Mouse (Mus musculus) CH12.LX (cell line): Measurements from ENCODE around the gene Teddm2. TPM values are rescaled to one million over a fixed set of nuclear protein-coding genes. Genes with fewer than 3 reads are reported as not detected.

ENCODE experiments used
- DNase-seq: peaks from one replicate; pipeline ENCODE4 v3.0.0-alpha.2; 2013; ENCODE audit errors: extremely low read depth
- H3K27ac ChIP-seq: 2 replicates; pipeline ENCODE4 v1.5.1; 2012; ENCODE audit warnings: low read depth, mild to moderate bottlenecking, control low read depth, moderate library complexity; ENCODE audit not compliant: insufficient read depth
- H3K27me3 ChIP-seq: replicated peaks from 2 replicates; pipeline ENCODE3; 2012; ENCODE audit warnings: inconsistent platforms
- H3K36me3 ChIP-seq, 2 experiments: replicated peaks in 1 of 2; 2 replicates each; pipeline versions ENCODE3 to v1.6.1; 2012; ENCODE audit warnings: inconsistent platforms in 1 of 2, low read length in 1 of 2, mild to moderate bottlenecking in 1 of 2, mixed read lengths in 1 of 2, moderate library complexity in 1 of 2; ENCODE audit not compliant: control insufficient read depth in 1 of 2, insufficient read depth in 1 of 2
- H3K4me1 ChIP-seq, 2 experiments: 2 replicates each; pipeline ENCODE4 v1.6.1; 2012; ENCODE audit warnings: inconsistent platforms in 1 of 2, moderate library complexity in 1 of 2; ENCODE audit not compliant: insufficient read depth in 2 of 2, control insufficient read depth in 1 of 2
- H3K4me2 ChIP-seq: 2 replicates; pipeline ENCODE4 v1.6.1; 2012; ENCODE audit warnings: low read depth, mild to moderate bottlenecking, control low read depth; ENCODE audit not compliant: poor library complexity, insufficient read depth, severe bottlenecking
- H3K4me3 ChIP-seq, 3 experiments: fragments of 150-350 bp in 1 of 3; sonication (generic) in 1 of 3; replicated peaks in 1 of 3; 2 replicates each; pipeline versions ENCODE3 to v1.5.1; 2011 to 2012; ENCODE audit warnings: low read depth in 2 of 3, low read length in 2 of 3, mild to moderate bottlenecking in 2 of 3, moderate library complexity in 2 of 3, control low read depth in 1 of 3, improper control_type of control experiment in 1 of 3, inconsistent platforms in 1 of 3, mixed read lengths in 1 of 3; ENCODE audit not compliant: poor library complexity in 1 of 3
- H3K79me2 ChIP-seq: replicated peaks from 2 replicates; pipeline ENCODE4 v1.6.1; 2012; ENCODE audit warnings: mild to moderate bottlenecking, moderate library complexity; ENCODE audit not compliant: control insufficient read depth, poor library complexity, insufficient read depth, severe bottlenecking; ENCODE audit errors: extremely low read depth
- H3K9ac ChIP-seq: 2 replicates; pipeline ENCODE4 v1.6.1; 2012; ENCODE audit warnings: low read depth, mild to moderate bottlenecking, control low read depth, moderate library complexity; ENCODE audit not compliant: insufficient read depth
- H3K9me3 ChIP-seq: replicated peaks from 2 replicates; pipeline ENCODE3; 2012; ENCODE audit warnings: low read length, inconsistent platforms, mixed read lengths
- CHD1 ChIP-seq: IDR thresholded peaks from 2 replicates; pipeline ENCODE4 v1.6.1; 2012; ENCODE audit warnings: low read depth, low read length, improper control_type of control experiment, inconsistent platforms
- CHD2 ChIP-seq: IDR thresholded peaks from 2 replicates; pipeline ENCODE4 v1.6.1; 2011; ENCODE audit warnings: low read length, improper control_type of control experiment
- ETS1 ChIP-seq: conservative IDR thresholded peaks from 2 replicates; pipeline ENCODE4 v1.6.1; 2012; ENCODE audit warnings: low read depth, mild to moderate bottlenecking, inconsistent platforms, low read length, improper control_type of control experiment, moderate library complexity
- GABPA ChIP-seq: IDR thresholded peaks from 2 replicates; pipeline ENCODE4 v1.6.1; 2012; ENCODE audit warnings: low read depth, low read length, improper control_type of control experiment, inconsistent platforms; ENCODE audit not compliant: insufficient replicate concordance
- HCFC1 ChIP-seq: IDR thresholded peaks from 2 replicates; pipeline ENCODE4 v1.6.1; 2012; ENCODE audit warnings: low read depth, mild to moderate bottlenecking, inconsistent platforms, low read length, improper control_type of control experiment
- KAT2A ChIP-seq: IDR thresholded peaks from 2 replicates; pipeline ENCODE4 v1.6.1; 2012; ENCODE audit warnings: low read length, improper control_type of control experiment, inconsistent platforms; ENCODE audit not compliant: insufficient replicate concordance
- MAFK ChIP-seq: IDR thresholded peaks from 2 replicates; pipeline ENCODE4 v1.6.1; 2011; ENCODE audit warnings: low read length, improper control_type of control experiment; ENCODE audit not compliant: insufficient replicate concordance
- MAX ChIP-seq: IDR thresholded peaks from 2 replicates; pipeline ENCODE4 v1.6.1; 2011; ENCODE audit warnings: low read length, improper control_type of control experiment
- MXI1 ChIP-seq: IDR thresholded peaks from 2 replicates; pipeline ENCODE4 v1.6.1; 2011; ENCODE audit warnings: mild to moderate bottlenecking, low read depth, low read length, improper control_type of control experiment
- MYC ChIP-seq: IDR thresholded peaks from 2 replicates; pipeline ENCODE4 v1.6.1; 2011; ENCODE audit warnings: low read depth, mild to moderate bottlenecking, improper control_type of control experiment, low read length
- NELFE ChIP-seq: IDR thresholded peaks from 2 replicates; pipeline ENCODE4 v1.6.1; 2011; ENCODE audit warnings: low read depth, low read length, improper control_type of control experiment
- NRF1 ChIP-seq: IDR thresholded peaks from 2 replicates; pipeline ENCODE4 v1.6.1; 2014; ENCODE audit warnings: low read depth, mild to moderate bottlenecking, inconsistent platforms, low read length, improper control_type of control experiment, moderate library complexity
- PAX5 ChIP-seq: IDR thresholded peaks from 2 replicates; pipeline ENCODE4 v1.6.1; 2012; ENCODE audit warnings: low read length, inconsistent platforms, mixed read lengths
- POLR2A ChIP-seq: IDR thresholded peaks from 2 replicates; pipeline ENCODE4 v1.6.1; 2011; ENCODE audit warnings: low read depth, mild to moderate bottlenecking, improper control_type of control experiment, low read length
- RAD21 ChIP-seq: IDR thresholded peaks from 2 replicates; pipeline ENCODE4 v1.6.1; 2011; ENCODE audit warnings: low read depth, mild to moderate bottlenecking, low read length, improper control_type of control experiment, moderate library complexity
- TBP ChIP-seq: conservative IDR thresholded peaks from 2 replicates; pipeline ENCODE4 v1.6.1; 2011; ENCODE audit warnings: low read depth, low read length, improper control_type of control experiment
- UBTF ChIP-seq: IDR thresholded peaks from 2 replicates; pipeline ENCODE4 v1.6.1; 2012; ENCODE audit warnings: low read depth, mild to moderate bottlenecking, inconsistent platforms, low read length, improper control_type of control experiment, moderate library complexity
- USF1 ChIP-seq: IDR thresholded peaks from 2 replicates; pipeline ENCODE4 v1.6.1; 2014; ENCODE audit warnings: low read depth, mild to moderate bottlenecking, inconsistent platforms, low read length, improper control_type of control experiment
- USF2 ChIP-seq: conservative IDR thresholded peaks from 2 replicates; pipeline ENCODE4 v1.6.1; 2011; ENCODE audit warnings: low read depth, low read length, improper control_type of control experiment
- ZKSCAN1 ChIP-seq: IDR thresholded peaks from 2 replicates; pipeline ENCODE4 v1.6.1; 2012; ENCODE audit warnings: low read depth, inconsistent platforms, low read length, improper control_type of control experiment, borderline replicate concordance
- ZMIZ1 ChIP-seq: IDR thresholded peaks from 2 replicates; pipeline ENCODE4 v1.6.1; 2012; ENCODE audit warnings: low read depth, mild to moderate bottlenecking, inconsistent platforms, low read length, improper control_type of control experiment
- ZNF384 ChIP-seq: IDR thresholded peaks from 2 replicates; pipeline ENCODE4 v1.6.1; 2012; ENCODE audit warnings: low read depth, low read length, improper control_type of control experiment, inconsistent platforms
- dilution Hi-C: fragments of 300-500 bp; cut with MboI; formaldehyde crosslinking; loops from 2 replicates; pipeline ENCODE4 v1.14.3; 2020; ENCODE audit warnings: low sequenced_read_pairs; ENCODE audit not compliant: extremely low pct_unique_long_range_greater_than_20kb, extremely low pct_ligation_motif_present
- in situ Hi-C: fragments of 300-500 bp; cut with MboI; formaldehyde crosslinking; loops from 3 replicates; pipeline ENCODE4 v1.14.3; 2019; ENCODE audit warnings: low sequenced_read_pairs, low pct_ligation_motif_present, low pct_unique_long_range_greater_than_20kb, mixed read lengths
- polyA plus RNA-seq: library from polyadenylated mRNA; unstranded; fragments of >175 nt; gene quantifications from 2 replicates; pipeline ENCODE4 v1.2.1, GENCODE M21; 2012; ENCODE audit warnings: low read depth; ENCODE audit not compliant: insufficient read length
- total RNA-seq, 2 experiments: library from RNA; depleted of rRNA; stranded (reverse); fragments of 300-350 nt in 1 of 2; fragments of >200 nt in 1 of 2; gene quantifications; 2 replicates each; pipeline ENCODE4 v1.2.3; 2012 to 2014

The Teddm2 gene
- total and polyA plus RNA-seq, 3 experiments = 0.04 TPM; not detected in 2

DNA sequence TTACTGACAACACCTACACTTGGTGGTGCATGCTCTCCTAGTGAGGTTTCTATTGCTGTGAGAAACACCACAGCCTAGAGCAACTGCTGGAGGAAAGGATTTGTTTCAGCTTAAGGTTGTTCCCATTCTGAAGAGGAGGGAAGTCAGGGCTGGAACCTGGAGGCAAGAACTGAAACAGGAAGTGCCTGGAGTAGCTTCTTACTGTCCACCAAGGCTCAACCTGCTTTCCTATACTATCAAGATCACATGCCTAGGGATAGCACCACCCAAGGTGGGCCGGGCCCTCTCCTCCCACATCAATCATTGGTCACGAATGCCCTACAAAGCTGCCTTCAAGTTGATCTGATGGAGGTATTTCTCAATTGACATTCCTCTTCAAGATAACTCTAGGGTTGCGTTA is 21.6 kb upstream of the Teddm2 start:
- Histone ChIP-seq H3K4me3 (no peak overlapping the region), H3K4me1 (peaks cover 0 to 6% of the 10 kb centered on the region in 2 experiments; a peak in 1 of 4 replicates)
- no peak for TF ChIP-seq CHD1
- no peak for TF ChIP-seq USF1
- no peak for TF ChIP-seq ZNF384
- TF ChIP-seq ETS1 = no peak
- TF ChIP-seq MAX = no peak
- no peak for TF ChIP-seq USF2
- TF ChIP-seq TBP = no peak
- no peak for TF ChIP-seq MAFK
- TF ChIP-seq MXI1 = no peak
- no peak for TF ChIP-seq MYC
- TF ChIP-seq ZMIZ1 = no peak
- no peak for TF ChIP-seq RAD21
- TF ChIP-seq GABPA = no peak
- no peak for TF ChIP-seq KAT2A
- TF ChIP-seq NRF1 = no peak
- TF ChIP-seq, all 38 proteins: peak for 0
- Histone ChIP-seq H3K9me3 (no peaks in the 10 kb centered on the region), H3K4me2 (no peak overlapping the region), H3K27me3 (no peaks in the 10 kb centered on the region), H3K9ac (no peak overlapping the region), H3K79me2 (no peaks in the 10 kb centered on the region), H3K36me3 (no peaks in the 10 kb centered on the region), H3K27ac (no peak overlapping the region)
- DNase-seq = no peak
- in situ Hi-C loops = no loop called here
- dilution Hi-C loops = no loop called here

- no peak for DNase-seq
- Histone ChIP-seq H3K9me3 (no peaks in the 10 kb centered on the region), H3K79me2 (no peaks in the 10 kb centered on the region)
- dilution Hi-C loops = no loop called here
- TF ChIP-seq POLR2A = no peak
- no peak for TF ChIP-seq UBTF
- TF ChIP-seq USF2 = no peak
- TF ChIP-seq CHD2 = no peak
- TF ChIP-seq PAX5 = no peak
- no peak for TF ChIP-seq ZMIZ1
- no peak for TF ChIP-seq MAFK
- no peak for TF ChIP-seq ZKSCAN1
- TF ChIP-seq HCFC1 = no peak
- TF ChIP-seq ETS1 = no peak
- no peak for TF ChIP-seq NELFE
- TF ChIP-seq, all 38 proteins: peak for 0
- Histone ChIP-seq H3K27me3 (no peaks in the 10 kb centered on the region), H3K4me3 (no peak overlapping the region), H3K4me2 (no peak overlapping the region), H3K36me3 (no peaks in the 10 kb centered on the region), H3K9ac (no peak overlapping the region), H3K4me1 (peaks cover 0 to 11% of the 10 kb centered on the region in 2 experiments; a peak in 2 of 4 replicates), H3K27ac (no peak overlapping the region)
- in situ Hi-C loops = no loop called here
Measured at GRCm38 (mm10) chr1:153918521-153919206, 18.6 kb upstream of the Teddm2 start.
